Mouse (Mus musculus): ENCODE measurements around the gene Mecom. TPM values are rescaled to one million over a fixed set of nuclear protein-coding genes. Genes with fewer than 3 reads are reported as not detected.

Mecom gene
- polyA plus RNA-seq, 1 experiment from 2014 or later = 13.0 TPM

GRCm38 (mm10) chr3:30066519-30066918 is 481.3 kb downstream of the Mecom start:
- Histone ChIP-seq H3K4me1 (ENCODE audit: control insufficient read depth, insufficient read depth, low read length) (no peaks in the 10 kb centered on the region), H3K27me3 (replicated peaks; ENCODE audit: control insufficient read depth, insufficient read depth, low read length) (no peaks in the 10 kb centered on the region), H3K36me3 (ENCODE audit: control insufficient read depth, insufficient read depth, low read length) (no peaks in the 10 kb centered on the region), H3K4me2 (ENCODE audit: low read depth, low read length) (no peak overlapping the region), H3K27ac (replicated peaks; ENCODE audit: low read depth, low read length) (no peak overlapping the region), H3K9ac (ENCODE audit: low read depth, low read length) (no peak overlapping the region), H3K4me3 (ENCODE audit: low read depth, low read length) (no peak overlapping the region), H3K9me3 (ENCODE audit: control insufficient read depth, low read length) (no peaks in the 10 kb centered on the region)
- ATAC-seq (ENCODE audit: low read depth) (no peak), DNase-seq (ENCODE audit: low spot score) (no peak)
- 75% methylated on average over 7 of the region's 7 CpGs for WGBS

- no peak overlapping the region for H3K4me2 ChIP-seq (ENCODE audit: low read depth, low read length)
- 84% methylated on average over 7 of the region's 7 CpGs for WGBS
- H3K4me3 ChIP-seq (ENCODE audit: low read depth, low read length) = no peak overlapping the region
- H3K27me3 ChIP-seq (replicated peaks; ENCODE audit: control insufficient read depth, insufficient read depth, low read length) = no peaks in the 10 kb centered on the region
- DNase-seq (ENCODE audit: low spot score) = no peak
- no peaks in the 10 kb centered on the region for H3K4me1 ChIP-seq (ENCODE audit: control insufficient read depth, insufficient read depth, low read length)
- no peaks in the 10 kb centered on the region for H3K9me3 ChIP-seq (ENCODE audit: control insufficient read depth, low read length)
- no peak overlapping the region for H3K27ac ChIP-seq (replicated peaks; ENCODE audit: low read depth, low read length)
- H3K9ac ChIP-seq (ENCODE audit: low read depth, low read length) = no peak overlapping the region
- ATAC-seq (ENCODE audit: low read depth) = no peak
- H3K36me3 ChIP-seq (ENCODE audit: control insufficient read depth, insufficient read depth, low read length) = no peaks in the 10 kb centered on the region
Observed at GRCm38 (mm10) chr3:30060058-30060457, 487.8 kb downstream of the Mecom start.

GRCm38 (mm10) chr3:30059615-30060014 is 488.2 kb downstream of the Mecom start:
- Histone ChIP-seq H3K4me1 (ENCODE audit: control insufficient read depth, insufficient read depth, low read length) (no peaks in the 10 kb centered on the region), H3K4me3 (ENCODE audit: low read depth, low read length) (no peak overlapping the region), H3K9ac (ENCODE audit: low read depth, low read length) (no peak overlapping the region), H3K36me3 (ENCODE audit: control insufficient read depth, insufficient read depth, low read length) (no peaks in the 10 kb centered on the region), H3K4me2 (ENCODE audit: low read depth, low read length) (no peak overlapping the region), H3K9me3 (ENCODE audit: control insufficient read depth, low read length) (no peaks in the 10 kb centered on the region), H3K27me3 (replicated peaks; ENCODE audit: control insufficient read depth, insufficient read depth, low read length) (no peaks in the 10 kb centered on the region), H3K27ac (replicated peaks; ENCODE audit: low read depth, low read length) (no peak overlapping the region)
- ATAC-seq (ENCODE audit: low read depth) (no peak), DNase-seq (ENCODE audit: low spot score) (no peak)
- WGBS = 82% methylated on average over 4 of the region's 4 CpGs

GRCm38 (mm10) chr3:30051287-30051686 is 496.5 kb downstream of the Mecom start:
- Histone ChIP-seq H3K4me2 (ENCODE audit: low read depth, low read length) (no peak overlapping the region), H3K27me3 (replicated peaks; ENCODE audit: control insufficient read depth, insufficient read depth, low read length) (no peaks in the 10 kb centered on the region), H3K36me3 (ENCODE audit: control insufficient read depth, insufficient read depth, low read length) (no peaks in the 10 kb centered on the region), H3K9ac (ENCODE audit: low read depth, low read length) (no peak overlapping the region), H3K9me3 (ENCODE audit: control insufficient read depth, low read length) (no peaks in the 10 kb centered on the region), H3K4me3 (ENCODE audit: low read depth, low read length) (no peak overlapping the region), H3K4me1 (ENCODE audit: control insufficient read depth, insufficient read depth, low read length) (no peaks in the 10 kb centered on the region), H3K27ac (replicated peaks; ENCODE audit: low read depth, low read length) (no peak overlapping the region)
- 91% methylated on average over 6 of the region's 6 CpGs for WGBS
- ATAC-seq (ENCODE audit: low read depth) (no peak), DNase-seq (ENCODE audit: low spot score) (no peak)

GRCm38 (mm10) chr3:30050795-30051194 is 497.0 kb downstream of the Mecom start:
- no peak overlapping the region for H3K27ac ChIP-seq (replicated peaks; ENCODE audit: low read depth, low read length)
- H3K4me3 ChIP-seq (ENCODE audit: low read depth, low read length) = no peak overlapping the region
- H3K4me2 ChIP-seq (ENCODE audit: low read depth, low read length) = no peak overlapping the region
- DNase-seq (ENCODE audit: low spot score) (no peak), ATAC-seq (ENCODE audit: low read depth) (no peak)
- WGBS = 76% methylated on average over 5 of the region's 5 CpGs
- H3K9me3 ChIP-seq (ENCODE audit: control insufficient read depth, low read length) = no peaks in the 10 kb centered on the region
- H3K36me3 ChIP-seq (ENCODE audit: control insufficient read depth, insufficient read depth, low read length) = no peaks in the 10 kb centered on the region
- H3K4me1 ChIP-seq (ENCODE audit: control insufficient read depth, insufficient read depth, low read length) = no peaks in the 10 kb centered on the region
- H3K9ac ChIP-seq (ENCODE audit: low read depth, low read length) = no peak overlapping the region
- no peaks in the 10 kb centered on the region for H3K27me3 ChIP-seq (replicated peaks; ENCODE audit: control insufficient read depth, insufficient read depth, low read length)

GRCm38 (mm10) chr3:30048792-30049191 is 499.0 kb downstream of the Mecom start:
- ATAC-seq (ENCODE audit: low read depth) (no peak), DNase-seq (ENCODE audit: low spot score) (no peak)
- Histone ChIP-seq H3K9ac (ENCODE audit: low read depth, low read length) (no peak overlapping the region), H3K4me3 (ENCODE audit: low read depth, low read length) (no peak overlapping the region), H3K27ac (replicated peaks; ENCODE audit: low read depth, low read length) (no peak overlapping the region), H3K36me3 (ENCODE audit: control insufficient read depth, insufficient read depth, low read length) (no peaks in the 10 kb centered on the region), H3K4me2 (ENCODE audit: low read depth, low read length) (no peak overlapping the region), H3K27me3 (replicated peaks; ENCODE audit: control insufficient read depth, insufficient read depth, low read length) (no peaks in the 10 kb centered on the region), H3K4me1 (ENCODE audit: control insufficient read depth, insufficient read depth, low read length) (no peaks in the 10 kb centered on the region), H3K9me3 (ENCODE audit: control insufficient read depth, low read length) (no peaks in the 10 kb centered on the region)
- WGBS = 75% methylated on average over 5 of the region's 5 CpGs

GRCm38 (mm10) chr3:30048157-30048556 is 499.7 kb downstream of the Mecom start:
- Histone ChIP-seq H3K27ac (replicated peaks; ENCODE audit: low read depth, low read length) (no peak overlapping the region), H3K4me2 (ENCODE audit: low read depth, low read length) (no peak overlapping the region), H3K36me3 (ENCODE audit: control insufficient read depth, insufficient read depth, low read length) (no peaks in the 10 kb centered on the region), H3K4me1 (ENCODE audit: control insufficient read depth, insufficient read depth, low read length) (no peaks in the 10 kb centered on the region), H3K9ac (ENCODE audit: low read depth, low read length) (no peak overlapping the region), H3K27me3 (replicated peaks; ENCODE audit: control insufficient read depth, insufficient read depth, low read length) (no peaks in the 10 kb centered on the region), H3K4me3 (ENCODE audit: low read depth, low read length) (no peak overlapping the region), H3K9me3 (ENCODE audit: control insufficient read depth, low read length) (no peaks in the 10 kb centered on the region)
- WGBS = 56% methylated on average over 4 of the region's 4 CpGs
- DNase-seq (ENCODE audit: low spot score) = peak; percentile 56
- ATAC-seq (ENCODE audit: low read depth) = peak; percentile 70; the same call in 1 of the 2 replicates

- Histone ChIP-seq H3K4me1 (ENCODE audit: control insufficient read depth, insufficient read depth, low read length) (no peaks in the 10 kb centered on the region), H3K4me2 (ENCODE audit: low read depth, low read length) (no peak overlapping the region), H3K9ac (ENCODE audit: low read depth, low read length) (no peak overlapping the region), H3K36me3 (ENCODE audit: control insufficient read depth, insufficient read depth, low read length) (no peaks in the 10 kb centered on the region), H3K27me3 (replicated peaks; ENCODE audit: control insufficient read depth, insufficient read depth, low read length) (no peaks in the 10 kb centered on the region), H3K4me3 (ENCODE audit: low read depth, low read length) (no peak overlapping the region), H3K27ac (replicated peaks; ENCODE audit: low read depth, low read length) (no peak overlapping the region), H3K9me3 (ENCODE audit: control insufficient read depth, low read length) (no peaks in the 10 kb centered on the region)
- 94% methylated on average over 3 of the region's 3 CpGs for WGBS
- no peak for DNase-seq (ENCODE audit: low spot score)
- no peak for ATAC-seq (ENCODE audit: low read depth)
Observed at GRCm38 (mm10) chr3:30043525-30043924, 504.3 kb downstream of the Mecom start.

- no peaks in the 10 kb centered on the region for H3K9me3 ChIP-seq (ENCODE audit: control insufficient read depth, low read length)
- H3K27me3 ChIP-seq (replicated peaks; ENCODE audit: control insufficient read depth, insufficient read depth, low read length) = no peaks in the 10 kb centered on the region
- H3K4me2 ChIP-seq (ENCODE audit: low read depth, low read length) = no peak overlapping the region
- ATAC-seq (ENCODE audit: low read depth) = no peak
- no peak overlapping the region for H3K27ac ChIP-seq (replicated peaks; ENCODE audit: low read depth, low read length)
- H3K4me3 ChIP-seq (ENCODE audit: low read depth, low read length) = no peak overlapping the region
- DNase-seq (ENCODE audit: low spot score) = no peak
- H3K36me3 ChIP-seq (ENCODE audit: control insufficient read depth, insufficient read depth, low read length) = no peaks in the 10 kb centered on the region
- no peaks in the 10 kb centered on the region for H3K4me1 ChIP-seq (ENCODE audit: control insufficient read depth, insufficient read depth, low read length)
- whole genome bisulfite sequencing = 70% methylated on average over 3 of the region's 3 CpGs
- H3K9ac ChIP-seq (ENCODE audit: low read depth, low read length) = no peak overlapping the region
Observed at GRCm38 (mm10) chr3:30038545-30038944, 509.3 kb downstream of the Mecom start.

Data from embryonic facial prominence, embryonic 14.5 days (tissue).